Mouse (Mus musculus) mesoderm, embryonic 11.5 days (tissue): Measurements from ENCODE around the gene Kdm4d.
"Not testable (repeated sequence)": the region's sequence is repeated elsewhere in the genome, so short reads cannot be mapped to it uniquely, and the experiment has no call there.

Source experiments
- DNase-seq: peaks from one replicate; pipeline ENCODE4 v3.0.0-alpha.2; 2012; ENCODE audit warnings: low read depth, low spot score

The Kdm4d gene

GRCm38 (mm10) chr9:14456320-14456719, 44.0 kb downstream of the Kdm4d start:
- DNase-seq, result no peak

GRCm38 (mm10) chr9:14451120-14451519, 49.2 kb downstream of the Kdm4d start:
- not testable (repeated sequence) for DNase-seq

GRCm38 (mm10) chr9:14447086-14447485, 53.2 kb downstream of the Kdm4d start:
- not testable (repeated sequence) for DNase-seq

GRCm38 (mm10) chr9:14440347-14440746, 59.9 kb downstream of the Kdm4d start:
- DNase-seq, result no peak

DNA sequence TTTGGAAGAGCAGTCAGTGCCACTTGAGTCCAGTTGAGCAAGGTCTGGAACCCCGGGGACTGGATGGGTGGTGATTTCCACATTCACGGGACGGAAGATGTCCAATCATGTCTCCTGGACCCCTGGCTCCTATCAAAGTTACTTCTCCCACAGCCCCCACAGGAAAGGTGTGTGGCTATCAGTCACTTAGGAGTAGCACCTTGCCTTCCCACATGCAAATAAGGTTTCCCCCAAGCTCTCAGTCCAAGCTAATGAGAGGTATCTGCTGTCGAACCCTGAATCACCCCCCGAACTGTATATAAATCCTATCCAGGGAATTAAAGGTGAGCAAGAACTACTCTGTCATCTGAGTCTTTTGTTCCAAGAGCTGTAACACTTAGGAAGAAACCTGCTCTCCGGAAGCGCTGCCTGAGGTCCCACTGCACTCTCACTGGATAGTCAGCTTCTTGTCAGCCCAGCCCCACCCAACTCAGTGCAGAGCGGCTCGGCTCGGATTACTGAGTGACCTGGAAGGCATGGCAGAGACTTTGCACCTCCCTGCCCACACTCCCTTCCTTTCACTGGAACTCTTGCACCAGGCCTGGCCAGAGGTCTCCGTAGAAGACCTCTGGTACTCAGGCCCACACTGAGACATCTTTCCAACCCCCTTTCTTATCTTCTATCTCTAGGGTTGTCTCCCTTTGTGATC, 66.9 kb downstream of the Kdm4d start:
- DNase-seq, result no peak
